Mouse (Mus musculus): ENCODE results near the gene Art2b.
"Not testable (repeated sequence)": the region's sequence is repeated elsewhere in the genome, so short reads cannot be mapped to it uniquely, and the experiment has no call there.

Gene Art2b

DNA sequence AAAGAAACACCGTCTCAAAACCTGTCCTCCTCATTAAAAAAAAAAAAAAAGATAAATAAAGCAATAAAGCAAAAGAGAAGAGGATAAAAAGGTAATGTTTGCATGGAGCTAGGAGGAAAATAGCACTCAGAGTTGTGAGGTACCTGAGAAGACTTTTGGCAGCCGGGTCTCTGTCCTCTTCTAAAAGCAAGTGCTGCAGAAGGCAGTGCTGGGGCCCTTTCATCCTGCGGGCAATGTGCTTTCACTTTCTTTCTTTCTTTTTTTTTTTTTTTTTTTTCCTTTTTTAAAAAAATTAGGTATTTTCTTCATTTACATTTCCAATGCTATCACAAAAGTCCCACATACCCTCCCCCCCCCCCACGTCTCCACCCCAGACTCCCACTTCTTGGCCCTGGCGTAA lies at the start of gene Art2b:
Gene Art2b, minus strand, starts transcription at position 193 of the 400 bp plus-strand sequence.
- no peak for DNase-seq (ENCODE audit: low read depth, low spot score)

DNA sequence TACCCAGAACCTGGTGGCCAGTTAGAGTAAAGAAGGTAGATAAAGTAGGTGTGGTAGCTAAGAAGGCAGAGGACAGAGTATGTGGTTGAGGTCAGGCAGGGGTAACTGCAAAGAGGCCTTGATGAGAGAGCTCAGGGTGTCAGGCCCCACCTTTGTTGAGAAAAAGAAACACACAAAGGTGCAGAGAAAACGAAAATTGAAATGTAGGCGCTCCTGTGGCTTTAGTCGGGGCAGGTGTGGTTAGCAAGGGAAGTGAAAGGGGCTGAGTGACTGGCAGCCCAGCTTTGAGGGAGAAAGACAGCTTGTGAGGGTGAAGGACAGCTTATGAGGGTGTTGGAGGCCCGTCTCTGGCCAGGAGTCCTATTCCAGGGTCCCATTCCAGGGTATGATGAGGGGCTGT lies 49.1 kb upstream of the Art2b start:
- no peak for DNase-seq (ENCODE audit: low read depth, low spot score)

DNA sequence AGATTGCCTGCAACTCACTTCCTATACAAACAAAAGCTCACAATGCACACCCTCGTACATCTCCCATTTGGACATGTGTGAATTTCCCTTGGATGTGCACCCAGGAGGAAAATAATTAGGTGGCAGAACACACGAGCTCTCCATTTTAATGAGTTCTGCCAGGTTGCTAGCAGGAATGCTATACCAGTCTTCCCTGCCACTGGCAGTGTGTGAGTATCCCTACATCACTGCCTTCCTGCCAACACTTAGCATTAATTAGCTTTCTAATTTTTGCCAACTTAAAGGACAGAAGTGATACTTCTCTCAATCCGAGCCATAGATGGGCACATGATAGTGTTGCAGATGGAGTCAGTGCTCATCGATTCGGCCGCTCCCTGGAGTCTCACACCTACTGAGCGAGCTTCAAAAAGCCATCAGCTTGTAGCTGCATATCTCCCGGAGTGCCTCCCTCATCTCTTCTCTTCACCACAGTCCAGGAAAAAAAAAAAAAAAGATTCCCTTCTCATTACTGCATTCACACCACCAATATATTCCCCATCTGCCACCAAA lies 48.3 kb upstream of the Art2b start:
- DNase-seq (ENCODE audit: low read depth, low spot score), result no peak

DNA sequence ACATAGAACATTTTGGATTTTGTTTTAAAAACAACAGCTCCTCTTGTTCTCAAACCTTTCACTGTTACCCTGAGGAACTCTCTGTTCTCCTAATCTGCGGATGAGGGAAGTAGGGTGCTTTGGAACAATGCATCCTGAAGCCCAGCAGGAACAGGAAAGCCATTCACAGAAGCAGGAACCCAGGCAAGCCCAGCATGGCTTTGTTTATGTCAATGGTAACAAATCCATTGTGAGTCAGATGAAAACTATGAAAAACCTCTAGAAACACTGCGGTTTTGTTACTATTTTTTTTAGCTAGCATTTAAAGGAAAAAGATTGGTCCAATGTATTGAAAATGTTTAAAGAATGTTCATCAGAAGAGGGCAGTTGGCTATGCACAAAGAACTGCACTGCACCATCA lies 43.1 kb upstream of the Art2b start:
- DNase-seq (ENCODE audit: low read depth, low spot score), result no peak

DNA sequence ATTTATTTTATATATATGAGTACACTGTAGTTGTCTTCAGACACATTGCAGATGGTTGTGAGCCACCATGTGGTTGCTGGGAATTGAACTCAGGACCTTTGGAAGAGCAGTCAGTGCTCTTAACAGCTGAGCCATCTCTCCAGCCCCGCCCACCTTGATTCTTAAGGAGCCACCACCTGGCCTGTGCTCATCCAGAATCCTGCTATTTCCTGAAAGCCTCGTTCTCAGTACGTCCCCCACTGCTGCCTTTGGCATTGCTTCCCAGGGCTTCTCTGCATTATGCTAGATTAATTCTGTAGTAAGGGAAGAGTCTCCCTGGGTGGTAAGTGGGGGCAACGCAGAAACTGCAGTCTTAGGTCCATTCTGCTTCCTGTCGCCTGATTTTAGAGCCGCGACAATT lies 41.8 kb upstream of the Art2b start:
- not testable (repeated sequence) for DNase-seq (ENCODE audit: low read depth, low spot score)

DNA sequence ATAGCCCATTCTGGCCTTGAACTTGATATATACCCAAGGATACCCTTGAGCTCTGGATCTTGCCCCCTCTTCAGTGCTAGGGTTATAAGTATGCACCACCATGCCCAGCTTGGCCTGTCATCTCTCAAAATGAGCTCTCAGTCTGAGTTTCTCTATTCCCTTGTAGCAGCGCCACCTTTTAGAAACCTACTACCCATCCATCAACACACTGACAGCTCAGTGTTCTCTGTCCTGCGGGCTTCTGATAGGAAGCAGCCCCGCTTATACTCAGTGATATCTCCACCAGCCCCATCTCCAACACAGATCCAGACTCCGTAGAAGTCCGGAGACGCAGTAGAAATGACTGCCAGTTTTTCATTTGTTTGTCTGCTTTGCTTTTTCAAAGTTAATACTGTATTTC lies 38.9 kb upstream of the Art2b start:
- no peak for DNase-seq (ENCODE audit: low read depth, low spot score)

DNA sequence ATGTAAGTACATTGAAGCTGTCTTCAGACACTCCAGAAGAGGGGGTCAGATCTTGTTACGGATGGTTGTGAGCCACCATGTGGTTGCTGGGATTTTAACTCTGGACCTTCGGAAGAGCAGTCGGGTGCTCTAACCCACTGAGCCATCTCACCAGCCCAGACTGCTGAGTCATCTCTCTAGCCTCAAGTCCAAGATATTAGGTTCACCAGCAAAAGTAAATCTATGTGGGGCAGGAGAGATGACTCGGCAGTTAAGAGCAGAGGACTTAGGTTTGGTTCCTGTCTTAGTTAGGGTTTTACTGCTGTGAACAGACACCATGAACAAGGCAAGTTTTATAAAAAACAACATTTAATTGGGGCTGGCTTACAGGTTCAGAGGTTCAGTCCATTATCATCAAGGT lies 36.5 kb upstream of the Art2b start:
- not testable (repeated sequence) for DNase-seq (ENCODE audit: low read depth, low spot score)

DNA sequence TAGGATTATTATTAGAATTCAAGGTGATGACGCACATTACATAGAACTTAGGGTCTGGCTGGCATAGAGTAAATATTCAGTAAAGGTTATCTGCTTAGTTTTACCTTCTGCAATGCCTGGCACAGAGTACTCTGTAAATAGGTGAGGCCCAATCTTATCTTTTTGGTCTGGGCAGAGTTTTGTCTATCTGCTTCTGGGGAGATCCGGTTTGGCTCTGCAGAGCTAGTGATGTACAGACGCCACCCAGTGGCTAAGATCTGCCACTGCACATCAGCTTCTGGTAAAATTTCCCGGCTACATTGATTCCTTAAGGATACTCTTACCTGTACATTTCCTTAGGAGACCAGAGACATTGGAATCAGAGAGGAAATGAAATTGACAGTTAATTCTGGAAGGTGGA lies 35.0 kb upstream of the Art2b start:
- DNase-seq (ENCODE audit: low read depth, low spot score), result peak; percentile 66

DNA sequence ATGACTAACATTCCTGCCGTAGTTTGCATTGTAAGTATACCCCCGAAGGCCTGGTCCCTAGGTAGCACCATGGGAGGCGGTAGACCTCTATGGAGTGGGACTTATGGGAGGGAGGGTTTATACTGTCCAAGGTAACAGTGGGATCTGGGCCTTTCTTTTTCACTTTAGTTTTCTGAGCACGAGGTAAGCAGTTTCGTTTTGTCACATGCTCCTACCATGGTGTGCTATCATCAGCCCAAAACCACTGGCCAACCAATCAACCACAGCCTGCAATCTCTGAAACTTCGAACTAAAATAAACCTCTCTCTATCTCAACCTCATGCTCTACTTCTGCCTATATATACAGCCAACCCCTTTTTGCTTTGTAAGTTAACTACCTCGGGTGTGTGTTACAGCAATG lies 32.9 kb upstream of the Art2b start:
- no peak for DNase-seq (ENCODE audit: low read depth, low spot score)

DNA sequence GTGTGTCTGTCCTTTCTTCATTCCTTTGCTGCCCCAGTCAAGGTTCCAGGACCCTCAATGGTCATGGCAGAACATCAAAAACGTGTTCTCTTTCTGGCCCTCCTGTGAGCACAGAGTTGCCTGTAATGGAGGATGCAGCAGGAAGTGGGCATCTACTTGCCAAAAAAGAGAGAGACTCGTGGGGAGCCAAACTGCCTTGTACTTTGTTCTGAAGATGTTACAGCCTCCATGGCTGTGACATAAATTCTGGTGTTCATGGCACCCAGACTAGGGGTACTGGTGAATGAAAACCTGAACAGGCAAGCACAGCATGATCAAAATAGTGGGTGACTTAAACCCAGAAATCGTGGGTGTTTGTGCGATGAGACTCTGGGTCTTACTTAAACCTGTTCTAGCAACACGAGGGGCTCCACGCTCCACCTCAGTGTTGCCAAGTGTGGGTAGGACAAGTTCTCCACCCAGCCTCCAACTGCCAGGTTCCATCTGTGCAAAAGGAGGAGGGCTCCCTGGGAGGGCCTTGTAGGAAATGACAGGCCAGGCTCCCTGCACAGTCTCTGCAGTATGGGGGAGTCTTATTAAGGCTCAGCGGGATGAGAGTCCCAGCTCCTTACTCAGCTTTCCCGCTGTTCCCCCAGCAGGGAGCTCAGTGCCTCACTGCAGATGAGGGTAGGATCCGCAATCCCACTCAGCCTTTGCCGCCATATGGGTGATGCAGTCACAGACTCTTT lies 32.2 kb upstream of the Art2b start:
- no peak for DNase-seq (ENCODE audit: low read depth, low spot score)

DNA sequence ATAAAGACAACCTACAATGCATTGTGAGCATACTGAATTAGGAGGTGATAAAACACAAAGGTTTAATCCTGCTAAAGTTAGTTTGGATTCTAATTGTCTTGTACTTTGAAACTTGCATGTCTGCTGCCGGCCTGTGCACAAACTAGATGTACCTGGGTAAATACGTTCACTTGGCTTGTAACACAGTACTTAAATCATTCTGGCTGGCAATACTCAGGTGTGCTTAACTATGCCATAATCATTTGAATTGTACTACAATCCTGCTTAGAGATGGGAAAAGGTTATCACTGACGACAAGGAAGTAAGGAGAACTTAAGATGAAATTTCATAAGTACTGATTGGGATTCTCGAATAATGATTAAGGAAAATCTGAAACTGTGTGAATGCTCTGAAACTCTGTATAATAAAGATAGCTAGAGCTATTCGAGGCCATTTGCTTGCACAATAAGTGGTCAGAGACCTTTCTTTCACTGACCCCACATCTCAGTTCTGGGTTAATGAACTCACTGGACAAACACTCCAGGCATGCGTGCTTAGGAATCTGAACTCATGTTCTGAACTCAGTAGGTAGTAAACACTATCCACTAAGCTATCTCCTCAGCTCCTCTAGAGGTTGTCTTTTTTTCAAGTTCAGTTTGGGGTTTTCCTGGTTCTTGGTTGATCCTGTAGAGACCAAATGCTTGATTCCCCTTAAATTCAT lies 30.9 kb upstream of the Art2b start:
- DNase-seq (ENCODE audit: low read depth, low spot score), result no peak

DNA sequence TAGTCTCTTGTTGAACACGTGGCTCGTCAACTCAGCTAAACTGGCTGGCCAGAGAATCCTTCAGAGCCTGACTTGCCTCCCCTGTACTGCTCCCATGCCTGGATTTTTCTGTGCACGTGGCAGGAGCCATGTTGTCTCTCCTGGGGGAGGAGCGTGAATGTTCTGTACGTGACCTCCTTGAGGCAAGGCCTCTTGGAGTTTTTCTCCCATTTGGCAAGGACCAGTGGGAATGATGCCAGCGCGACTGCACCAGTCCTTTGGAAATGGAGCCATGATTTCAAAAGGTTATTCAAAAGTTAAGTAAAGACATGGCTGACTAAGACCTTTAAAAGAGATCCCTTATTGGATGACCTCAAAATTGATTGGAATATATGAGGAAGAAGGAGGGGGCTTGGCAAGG lies 30.0 kb upstream of the Art2b start:
- DNase-seq (ENCODE audit: low read depth, low spot score), result no peak

DNA sequence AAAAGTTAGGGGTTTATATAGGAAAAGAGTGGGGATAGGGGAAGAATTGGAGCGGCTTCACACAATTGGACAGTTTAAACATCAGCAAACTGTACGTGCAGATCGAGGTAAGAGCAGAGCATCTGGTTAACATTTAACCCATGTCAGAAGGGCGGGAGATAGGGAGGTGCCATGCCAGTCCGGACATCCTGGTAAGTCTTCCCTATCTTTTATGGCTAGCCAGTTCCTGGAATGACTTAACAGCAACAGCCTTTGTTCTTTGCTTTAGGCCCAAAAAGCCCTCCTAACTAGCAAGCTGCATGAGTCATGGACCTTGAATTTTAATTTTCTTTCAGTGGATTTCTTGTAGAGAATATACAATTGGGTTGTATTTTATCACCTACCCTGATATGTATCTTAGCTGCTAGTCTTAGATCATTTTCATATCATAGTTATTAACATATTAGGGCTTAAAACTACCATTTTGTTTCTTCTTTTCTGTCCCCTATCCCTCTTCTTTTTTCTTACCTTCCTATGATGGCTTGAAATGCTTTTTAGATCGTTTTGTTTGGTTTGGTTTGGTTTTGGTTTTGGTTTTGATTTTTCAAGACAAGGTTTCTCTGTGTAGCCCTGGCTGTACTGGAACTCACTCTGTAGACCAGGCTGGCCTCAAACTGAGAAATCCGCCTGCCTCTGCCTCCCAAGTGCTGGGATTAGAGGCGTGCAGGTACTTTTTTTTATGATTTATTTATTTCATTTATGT lies 27.6 kb upstream of the Art2b start:
- DNase-seq (ENCODE audit: low read depth, low spot score), result not testable (repeated sequence)

DNA sequence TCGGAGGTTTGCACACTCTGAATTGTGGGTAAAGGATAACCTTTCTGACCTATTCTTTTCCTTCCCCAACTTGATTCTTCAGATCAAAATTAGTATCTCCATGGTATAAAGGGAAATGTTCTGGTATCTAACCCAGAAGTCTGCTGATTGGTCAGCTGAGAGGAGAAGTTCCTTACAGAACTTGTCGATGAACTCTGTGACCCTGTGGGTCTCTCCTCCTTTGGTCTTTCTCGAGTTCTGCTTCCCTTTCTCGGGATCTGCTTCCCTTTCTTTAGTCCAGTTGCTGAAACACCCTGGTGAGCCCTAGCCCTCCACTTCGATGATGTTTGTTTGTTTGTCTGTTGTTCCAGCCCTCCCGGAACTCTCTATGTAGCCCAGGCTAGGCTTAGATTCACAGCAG lies 22.4 kb upstream of the Art2b start:
- DNase-seq (ENCODE audit: low read depth, low spot score), result no peak

DNA sequence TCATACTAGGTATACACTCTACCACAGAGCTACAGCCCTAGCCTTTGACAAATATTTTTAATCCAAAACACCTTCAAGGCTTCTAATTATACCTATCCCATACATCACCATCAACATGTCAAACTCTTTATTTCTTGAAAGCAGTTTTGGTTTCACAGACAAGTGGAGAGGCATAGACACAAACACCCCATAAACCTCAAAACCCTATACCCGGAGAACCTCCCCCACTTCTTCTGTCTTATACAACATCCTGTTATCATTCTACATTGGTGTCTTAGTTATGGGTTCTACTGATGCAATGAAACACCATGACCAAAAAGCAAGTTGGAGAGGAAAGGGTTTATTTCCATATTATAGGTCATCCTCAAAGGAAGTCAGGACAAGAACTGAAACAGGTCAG lies 15.0 kb upstream of the Art2b start:
- no peak for DNase-seq (ENCODE audit: low read depth, low spot score)

DNA sequence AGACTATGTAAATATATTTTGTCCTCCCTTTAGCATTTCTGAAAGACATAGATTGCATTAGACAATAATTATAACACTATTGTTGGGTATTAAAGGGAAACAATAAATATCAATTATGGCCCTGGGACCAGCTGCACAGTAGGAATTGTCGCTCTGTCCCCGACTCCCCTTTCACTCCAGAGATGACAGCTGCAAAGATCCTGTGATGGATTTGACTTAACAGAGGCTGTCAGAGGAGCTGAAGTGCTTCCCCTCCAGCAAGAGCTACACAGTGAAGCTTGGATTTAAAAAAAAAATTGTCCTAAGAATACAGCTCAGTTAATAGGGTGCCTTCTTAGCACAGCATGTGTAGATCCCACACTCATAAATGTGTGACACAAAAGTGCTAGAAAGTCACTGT lies 13.1 kb upstream of the Art2b start:
- no peak for DNase-seq (ENCODE audit: low read depth, low spot score)

DNA sequence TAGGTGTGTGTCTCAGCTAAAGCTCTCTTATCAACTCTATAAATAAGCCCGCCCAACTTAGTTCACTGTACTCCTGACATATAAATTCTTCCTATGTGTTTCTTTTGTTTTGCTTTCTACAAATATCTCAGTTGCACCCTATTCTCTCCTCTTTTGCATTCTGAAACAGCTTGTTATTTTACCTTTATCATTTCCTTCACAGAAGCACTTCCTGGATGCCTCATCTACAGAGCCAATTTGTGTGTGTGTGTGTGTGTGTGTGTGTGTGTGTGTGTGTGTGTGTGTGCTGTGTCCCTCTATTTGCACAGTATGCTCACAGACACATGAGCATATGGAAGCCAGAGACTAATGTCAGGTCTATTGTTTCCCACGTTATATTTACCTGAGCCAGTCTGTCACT lies 9.6 kb upstream of the Art2b start:
- no peak for DNase-seq (ENCODE audit: low read depth, low spot score)

DNA sequence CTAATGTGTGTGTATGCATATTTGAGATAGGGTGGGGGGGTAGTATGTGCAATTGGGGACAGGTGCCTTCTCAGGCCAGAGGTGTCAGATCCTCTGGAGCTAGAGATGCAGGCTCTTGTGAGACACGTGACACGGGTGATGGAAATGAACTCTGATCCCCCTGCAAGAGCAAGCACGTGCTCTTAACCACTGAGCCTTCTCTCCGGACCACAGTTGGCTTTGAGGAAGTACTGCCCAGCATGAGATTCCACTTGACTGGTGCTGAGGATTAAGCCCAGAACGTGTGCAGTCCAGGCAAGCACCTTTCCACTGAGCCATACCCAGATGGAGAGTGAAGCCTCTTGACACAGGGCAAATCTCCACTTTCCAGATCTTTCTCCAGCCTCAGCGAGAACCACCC lies 1.1 kb downstream of the Art2b start:
- not testable (repeated sequence) for DNase-seq (ENCODE audit: low read depth, low spot score)

DNA sequence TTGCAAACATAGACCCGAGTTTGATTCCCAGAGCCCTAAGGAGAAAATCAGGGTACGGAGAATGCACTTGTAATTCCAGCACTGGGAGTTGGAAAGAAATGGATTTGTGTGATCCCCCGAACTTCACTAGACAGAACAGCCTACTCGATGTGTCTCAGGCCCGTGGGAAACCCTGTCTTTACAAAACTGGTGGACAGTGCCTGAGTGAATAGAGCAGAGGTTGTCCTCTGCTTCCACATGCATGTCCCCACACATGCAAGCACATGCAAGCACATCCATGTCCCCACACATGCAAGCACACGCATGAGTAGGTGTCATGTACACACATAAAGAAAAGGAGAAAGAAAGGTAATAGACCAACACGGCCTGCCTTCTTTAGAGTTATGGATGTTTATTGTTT lies 3.4 kb downstream of the Art2b start:
- no peak for DNase-seq (ENCODE audit: low read depth, low spot score)

DNA sequence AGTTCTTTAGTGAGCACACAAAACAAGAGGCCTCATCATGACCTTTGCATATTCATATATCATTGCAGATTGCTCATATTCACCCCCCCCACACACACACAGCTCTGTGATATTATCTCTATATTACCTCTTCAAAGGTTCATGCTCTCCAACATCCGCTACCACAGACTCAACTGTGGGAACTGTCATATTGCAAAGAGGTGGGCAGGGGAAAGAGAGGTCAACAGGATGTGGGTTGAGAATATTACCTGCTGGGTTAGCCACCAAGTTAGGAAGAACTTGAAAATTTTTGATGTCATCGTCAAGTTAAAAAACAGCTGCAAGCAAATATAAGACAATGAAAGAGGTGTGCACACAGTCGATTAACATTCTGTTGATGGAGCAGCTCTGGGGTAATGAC lies 4.5 kb downstream of the Art2b start:
- not testable (repeated sequence) for DNase-seq (ENCODE audit: low read depth, low spot score)

DNA sequence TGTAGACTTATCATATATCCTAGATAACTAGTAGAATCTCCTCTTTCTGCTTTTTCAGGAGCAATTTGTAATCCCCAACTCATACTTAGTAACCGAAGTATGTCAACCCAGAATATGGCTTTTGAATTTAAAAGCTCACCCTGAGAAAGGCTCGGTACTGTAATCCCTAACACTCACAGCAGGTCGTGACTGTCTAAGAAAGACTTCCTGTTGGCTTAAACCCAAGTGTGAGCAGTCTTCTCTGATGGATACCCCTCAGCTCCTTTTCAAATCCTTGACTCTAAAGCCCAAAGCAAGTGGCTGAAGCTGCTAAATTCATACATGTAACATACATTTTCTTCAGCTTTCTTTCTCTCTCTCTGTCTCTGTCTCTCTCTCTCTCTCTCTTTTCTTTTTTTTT lies 11.0 kb downstream of the Art2b start:
- no peak for DNase-seq (ENCODE audit: low read depth, low spot score)

DNA sequence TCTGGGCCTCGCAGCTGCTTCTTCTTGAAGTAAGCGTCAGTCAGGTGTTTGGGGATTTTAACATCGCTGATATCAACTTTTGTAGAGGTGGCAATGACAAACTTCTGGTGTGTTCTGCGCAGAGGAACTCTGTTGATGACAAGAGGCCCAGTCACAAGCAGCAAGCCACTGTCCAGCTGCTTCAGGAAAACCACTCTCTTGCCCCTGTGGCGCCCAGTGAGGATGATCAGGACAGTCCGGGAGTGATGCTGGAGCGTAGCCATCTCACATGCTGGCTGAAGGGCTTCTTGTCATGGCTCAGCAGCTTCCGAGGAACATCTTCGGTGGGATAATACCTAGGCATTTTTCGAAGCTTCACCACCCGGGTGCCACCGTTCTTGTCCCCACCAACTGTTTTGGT lies 11.8 kb downstream of the Art2b start:
- not testable (repeated sequence) for DNase-seq (ENCODE audit: low read depth, low spot score)
